Mouse (Mus musculus): ENCODE results near the gene Tk1.

GRCm38 (mm10) chr11:117769683-117770047 lies 56.2 kb downstream of the Tk1 start:
- TF ChIP-seq CTCF (IDR thresholded peaks at IDR 0.05; ENCODE audit: low read depth), result no peak
- TF ChIP-seq EP300 (IDR thresholded peaks at IDR 0.05; ENCODE audit: low read depth), result no peak
